Mouse (Mus musculus) kidney, adult 2 months (tissue): Measurements from ENCODE around the gene Gm21698.
"Not testable (repeated sequence)": the region's sequence is repeated elsewhere in the genome, so short reads cannot be mapped to it uniquely, and the experiment has no call there.

Experiments
- CTCF ChIP-seq: fragments of 200-500 bp; conservative IDR thresholded peaks from 2 replicates; pipeline ENCODE4 v1.5.1; 2011; ENCODE audit warnings: low read depth, mild to moderate bottlenecking, control low read depth, low read length, moderate library complexity, mixed read lengths; ENCODE audit not compliant: insufficient read depth, insufficient read length
- POLR2A ChIP-seq: fragments of 200-500 bp; IDR thresholded peaks from one replicate; pipeline ENCODE4 v1.6.1; 2011; ENCODE audit warnings: low read depth, low read length, control low read depth

GRCm38 (mm10) chr5:26004698-26005097 lies 16.2 kb upstream of the Gm21698 start, which contains the start of gene Gm1979:
- TF ChIP-seq POLR2A, CTCF: not testable (repeated sequence)
